Mouse (Mus musculus) CH12.LX (cell line): ENCODE measurements around the gene Bbof1. TPM values are rescaled to one million over a fixed set of nuclear protein-coding genes. Genes with fewer than 3 reads are reported as not detected.

Source experiments
- DNase-seq: peaks from one replicate; pipeline ENCODE4 v3.0.0-alpha.2; 2013; ENCODE audit errors: extremely low read depth
- H3K27ac ChIP-seq: 2 replicates; pipeline ENCODE4 v1.5.1; 2012; ENCODE audit warnings: low read depth, mild to moderate bottlenecking, control low read depth, moderate library complexity; ENCODE audit not compliant: insufficient read depth
- H3K27me3 ChIP-seq: replicated peaks from 2 replicates; pipeline ENCODE3; 2012; ENCODE audit warnings: inconsistent platforms
- H3K36me3 ChIP-seq, 2 experiments: replicated peaks in 1 of 2; 2 replicates each; pipeline versions ENCODE3 to v1.6.1; 2012; ENCODE audit warnings: inconsistent platforms in 1 of 2, low read length in 1 of 2, mild to moderate bottlenecking in 1 of 2, mixed read lengths in 1 of 2, moderate library complexity in 1 of 2; ENCODE audit not compliant: control insufficient read depth in 1 of 2, insufficient read depth in 1 of 2
- H3K4me1 ChIP-seq, 2 experiments: 2 replicates each; pipeline ENCODE4 v1.6.1; 2012; ENCODE audit warnings: inconsistent platforms in 1 of 2, moderate library complexity in 1 of 2; ENCODE audit not compliant: insufficient read depth in 2 of 2, control insufficient read depth in 1 of 2
- H3K4me2 ChIP-seq: 2 replicates; pipeline ENCODE4 v1.6.1; 2012; ENCODE audit warnings: low read depth, mild to moderate bottlenecking, control low read depth; ENCODE audit not compliant: poor library complexity, insufficient read depth, severe bottlenecking
- H3K4me3 ChIP-seq, 3 experiments: fragments of 150-350 bp in 1 of 3; sonication (generic) in 1 of 3; replicated peaks in 1 of 3; 2 replicates each; pipeline versions ENCODE3 to v1.5.1; 2011 to 2012; ENCODE audit warnings: low read depth in 2 of 3, low read length in 2 of 3, mild to moderate bottlenecking in 2 of 3, moderate library complexity in 2 of 3, control low read depth in 1 of 3, improper control_type of control experiment in 1 of 3, inconsistent platforms in 1 of 3, mixed read lengths in 1 of 3; ENCODE audit not compliant: poor library complexity in 1 of 3
- H3K79me2 ChIP-seq: replicated peaks from 2 replicates; pipeline ENCODE4 v1.6.1; 2012; ENCODE audit warnings: mild to moderate bottlenecking, moderate library complexity; ENCODE audit not compliant: control insufficient read depth, poor library complexity, insufficient read depth, severe bottlenecking; ENCODE audit errors: extremely low read depth
- H3K9ac ChIP-seq: 2 replicates; pipeline ENCODE4 v1.6.1; 2012; ENCODE audit warnings: low read depth, mild to moderate bottlenecking, control low read depth, moderate library complexity; ENCODE audit not compliant: insufficient read depth
- H3K9me3 ChIP-seq: replicated peaks from 2 replicates; pipeline ENCODE3; 2012; ENCODE audit warnings: low read length, inconsistent platforms, mixed read lengths
- CHD2 ChIP-seq: IDR thresholded peaks from 2 replicates; pipeline ENCODE4 v1.6.1; 2011; ENCODE audit warnings: low read length, improper control_type of control experiment
- CTCF ChIP-seq, 2 experiments: IDR thresholded peaks in 1 of 2; conservative IDR thresholded peaks in 1 of 2; 2 replicates each; pipeline ENCODE4 v1.5.1; 2011 to 2012; ENCODE audit warnings: low read depth in 2 of 2, low read length in 2 of 2, improper control_type of control experiment in 1 of 2, inconsistent platforms in 1 of 2, mild to moderate bottlenecking in 1 of 2, moderate library complexity in 1 of 2
- EP300 ChIP-seq: IDR thresholded peaks from 2 replicates; pipeline ENCODE4 v1.6.1; 2011; ENCODE audit warnings: low read length, improper control_type of control experiment
- ETS1 ChIP-seq: conservative IDR thresholded peaks from 2 replicates; pipeline ENCODE4 v1.6.1; 2012; ENCODE audit warnings: low read depth, mild to moderate bottlenecking, inconsistent platforms, low read length, improper control_type of control experiment, moderate library complexity
- GABPA ChIP-seq: IDR thresholded peaks from 2 replicates; pipeline ENCODE4 v1.6.1; 2012; ENCODE audit warnings: low read depth, low read length, improper control_type of control experiment, inconsistent platforms; ENCODE audit not compliant: insufficient replicate concordance
- HCFC1 ChIP-seq: IDR thresholded peaks from 2 replicates; pipeline ENCODE4 v1.6.1; 2012; ENCODE audit warnings: low read depth, mild to moderate bottlenecking, inconsistent platforms, low read length, improper control_type of control experiment
- IRF4 ChIP-seq: IDR thresholded peaks from 2 replicates; pipeline ENCODE4 v1.6.1; 2014; ENCODE audit warnings: low read depth, mild to moderate bottlenecking, inconsistent platforms, low read length, improper control_type of control experiment
- JUND ChIP-seq: conservative IDR thresholded peaks from 2 replicates; pipeline ENCODE4 v1.6.1; 2011; ENCODE audit warnings: low read depth, low read length, improper control_type of control experiment
- KAT2A ChIP-seq: IDR thresholded peaks from 2 replicates; pipeline ENCODE4 v1.6.1; 2012; ENCODE audit warnings: low read length, improper control_type of control experiment, inconsistent platforms; ENCODE audit not compliant: insufficient replicate concordance
- MAFK ChIP-seq: IDR thresholded peaks from 2 replicates; pipeline ENCODE4 v1.6.1; 2011; ENCODE audit warnings: low read length, improper control_type of control experiment; ENCODE audit not compliant: insufficient replicate concordance
- MAX ChIP-seq: IDR thresholded peaks from 2 replicates; pipeline ENCODE4 v1.6.1; 2011; ENCODE audit warnings: low read length, improper control_type of control experiment
- MAZ ChIP-seq: IDR thresholded peaks from 2 replicates; pipeline ENCODE4 v1.6.1; 2012; ENCODE audit warnings: low read depth, mild to moderate bottlenecking, inconsistent platforms, low read length, improper control_type of control experiment, moderate library complexity
- MEF2A ChIP-seq: IDR thresholded peaks from 2 replicates; pipeline ENCODE4 v1.6.1; 2014; ENCODE audit warnings: low read depth, mild to moderate bottlenecking, inconsistent platforms, low read length, improper control_type of control experiment, borderline replicate concordance
- MXI1 ChIP-seq: IDR thresholded peaks from 2 replicates; pipeline ENCODE4 v1.6.1; 2011; ENCODE audit warnings: mild to moderate bottlenecking, low read depth, low read length, improper control_type of control experiment
- MYC ChIP-seq: IDR thresholded peaks from 2 replicates; pipeline ENCODE4 v1.6.1; 2011; ENCODE audit warnings: low read depth, mild to moderate bottlenecking, improper control_type of control experiment, low read length
- NELFE ChIP-seq: IDR thresholded peaks from 2 replicates; pipeline ENCODE4 v1.6.1; 2011; ENCODE audit warnings: low read depth, low read length, improper control_type of control experiment
- NRF1 ChIP-seq: IDR thresholded peaks from 2 replicates; pipeline ENCODE4 v1.6.1; 2014; ENCODE audit warnings: low read depth, mild to moderate bottlenecking, inconsistent platforms, low read length, improper control_type of control experiment, moderate library complexity
- PAX5 ChIP-seq: IDR thresholded peaks from 2 replicates; pipeline ENCODE4 v1.6.1; 2012; ENCODE audit warnings: low read length, inconsistent platforms, mixed read lengths
- POLR2AphosphoS2 ChIP-seq: IDR thresholded peaks from 2 replicates; pipeline ENCODE4 v1.6.1; 2011; ENCODE audit warnings: low read depth, low read length, improper control_type of control experiment
- RAD21 ChIP-seq: IDR thresholded peaks from 2 replicates; pipeline ENCODE4 v1.6.1; 2011; ENCODE audit warnings: low read depth, mild to moderate bottlenecking, low read length, improper control_type of control experiment, moderate library complexity
- RCOR1 ChIP-seq: conservative IDR thresholded peaks from 2 replicates; pipeline ENCODE4 v1.6.1; 2012; ENCODE audit warnings: low read depth, mild to moderate bottlenecking, inconsistent platforms, low read length, improper control_type of control experiment
- TBP ChIP-seq: conservative IDR thresholded peaks from 2 replicates; pipeline ENCODE4 v1.6.1; 2011; ENCODE audit warnings: low read depth, low read length, improper control_type of control experiment
- TCF12 ChIP-seq: IDR thresholded peaks from 2 replicates; pipeline ENCODE4 v1.6.1; 2014; ENCODE audit warnings: low read depth, mild to moderate bottlenecking, inconsistent platforms, low read length, improper control_type of control experiment
- UBTF ChIP-seq: IDR thresholded peaks from 2 replicates; pipeline ENCODE4 v1.6.1; 2012; ENCODE audit warnings: low read depth, mild to moderate bottlenecking, inconsistent platforms, low read length, improper control_type of control experiment, moderate library complexity
- USF1 ChIP-seq: IDR thresholded peaks from 2 replicates; pipeline ENCODE4 v1.6.1; 2014; ENCODE audit warnings: low read depth, mild to moderate bottlenecking, inconsistent platforms, low read length, improper control_type of control experiment
- ZC3H11A ChIP-seq: IDR thresholded peaks from 2 replicates; pipeline ENCODE4 v1.6.1; 2012; ENCODE audit warnings: low read depth, mild to moderate bottlenecking, inconsistent platforms, low read length, improper control_type of control experiment
- ZKSCAN1 ChIP-seq: IDR thresholded peaks from 2 replicates; pipeline ENCODE4 v1.6.1; 2012; ENCODE audit warnings: low read depth, inconsistent platforms, low read length, improper control_type of control experiment, borderline replicate concordance
- ZMIZ1 ChIP-seq: IDR thresholded peaks from 2 replicates; pipeline ENCODE4 v1.6.1; 2012; ENCODE audit warnings: low read depth, mild to moderate bottlenecking, inconsistent platforms, low read length, improper control_type of control experiment
- ZNF384 ChIP-seq: IDR thresholded peaks from 2 replicates; pipeline ENCODE4 v1.6.1; 2012; ENCODE audit warnings: low read depth, low read length, improper control_type of control experiment, inconsistent platforms
- dilution Hi-C: fragments of 300-500 bp; cut with MboI; formaldehyde crosslinking; loops from 2 replicates; pipeline ENCODE4 v1.14.3; 2020; ENCODE audit warnings: low sequenced_read_pairs; ENCODE audit not compliant: extremely low pct_unique_long_range_greater_than_20kb, extremely low pct_ligation_motif_present
- in situ Hi-C: fragments of 300-500 bp; cut with MboI; formaldehyde crosslinking; loops from 3 replicates; pipeline ENCODE4 v1.14.3; 2019; ENCODE audit warnings: low sequenced_read_pairs, low pct_ligation_motif_present, low pct_unique_long_range_greater_than_20kb, mixed read lengths
- polyA plus RNA-seq: library from polyadenylated mRNA; unstranded; fragments of >175 nt; gene quantifications from 2 replicates; pipeline ENCODE4 v1.2.1, GENCODE M21; 2012; ENCODE audit warnings: low read depth; ENCODE audit not compliant: insufficient read length
- total RNA-seq, 2 experiments: library from RNA; depleted of rRNA; stranded (reverse); fragments of 300-350 nt in 1 of 2; fragments of >200 nt in 1 of 2; gene quantifications; 2 replicates each; pipeline ENCODE4 v1.2.3; 2012 to 2014

Bbof1 gene
- total and polyA plus RNA-seq, 3 experiments: 0.24 to 0.41 (median 0.34) TPM

DNA sequence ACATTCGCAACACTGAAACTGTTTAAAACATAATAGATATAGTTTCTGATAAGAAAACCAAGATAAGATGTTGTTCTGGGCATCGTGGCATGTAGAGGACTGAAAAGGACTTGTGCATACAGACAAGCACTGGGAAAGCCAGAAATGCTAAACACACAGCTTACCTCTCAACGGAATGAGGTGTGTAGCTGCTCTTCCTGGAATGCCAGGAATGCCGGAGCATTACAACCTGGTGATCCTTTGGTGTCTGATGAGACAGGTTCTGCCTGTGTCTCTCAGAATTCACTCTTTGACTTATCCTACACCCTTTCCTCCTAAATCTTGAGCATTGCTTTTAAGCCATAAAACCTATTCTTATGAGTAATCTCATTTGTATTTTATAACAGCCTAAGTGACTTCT, 33.7 kb downstream of the Bbof1 start:
- dilution Hi-C loops: no loop called here
- no peaks in the 10 kb centered on the region for H3K4me1 ChIP-seq
- no peaks in the 10 kb centered on the region for H3K79me2 ChIP-seq
- H3K4me2 ChIP-seq: no peak overlapping the region
- H3K9me3 ChIP-seq: no peaks in the 10 kb centered on the region
- H3K27ac ChIP-seq: no peak overlapping the region
- no peak for DNase-seq
- no peak overlapping the region for H3K9ac ChIP-seq
- in situ Hi-C loops: no loop called here
- no peak overlapping the region for H3K4me3 ChIP-seq
- H3K27me3 ChIP-seq: peaks cover 6% of the 10 kb centered on the region
- H3K36me3 ChIP-seq: no peaks in the 10 kb centered on the region
- TF ChIP-seq MXI1 (no peak), RCOR1 (no peak), MEF2A (no peak), MAX (no peak), EP300 (no peak), NRF1 (no peak), ZNF384 (no peak), POLR2AphosphoS2 (no peak), IRF4 (no peak), TCF12 (no peak), MYC (no peak), JUND (no peak), ZKSCAN1 (no peak), CHD2 (no peak), RAD21 (no peak), MAFK (no peak), KAT2A (no peak), CTCF (conservative IDR thresholded peaks at IDR 0.05 in 1 of 2, IDR thresholded peaks at IDR 0.05 in 1 of 2; ENCODE audit: low read depth in 2 of 2, low read length in 2 of 2) (no peak), ZC3H11A (no peak), ETS1 (no peak)
- TF ChIP-seq, all 38 proteins: peak for 0

DNA sequence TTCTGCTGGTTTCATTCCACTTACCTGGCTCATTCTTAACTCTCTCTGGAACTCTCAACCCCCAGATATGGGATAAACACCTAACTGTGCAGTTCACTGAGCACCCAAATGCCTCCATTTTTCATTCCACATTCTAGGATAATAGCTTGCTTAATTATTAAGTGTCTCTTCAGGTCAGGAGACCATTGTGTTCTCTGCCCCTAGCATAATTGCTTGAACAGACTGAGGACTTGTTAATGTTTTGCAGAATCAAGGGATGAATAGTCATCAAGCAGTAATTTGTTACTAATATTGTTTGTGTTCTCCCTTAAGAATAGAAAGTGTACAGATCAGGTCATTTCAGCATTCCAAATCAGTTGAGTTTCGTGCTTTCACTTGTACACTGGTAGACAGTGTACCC, 38.5 kb downstream of the Bbof1 start:
- Histone ChIP-seq H3K4me1 (peaks cover 0 to 11% of the 10 kb centered on the region in 2 experiments; a peak in 2 of 4 replicates), H3K27me3 (peaks cover 6% of the 10 kb centered on the region), H3K36me3 (no peaks in the 10 kb centered on the region), H3K4me2 (no peak overlapping the region), H3K79me2 (peaks cover 7% of the 10 kb centered on the region), H3K9me3 (no peaks in the 10 kb centered on the region), H3K27ac (no peak overlapping the region), H3K9ac (no peak overlapping the region), H3K4me3 (no peak overlapping the region)
- in situ Hi-C loops: no loop called here
- dilution Hi-C loops: no loop called here
- no peak for DNase-seq
- TF ChIP-seq MAZ (no peak), NRF1 (no peak), IRF4 (no peak), MYC (no peak), NELFE (no peak), ZKSCAN1 (no peak), HCFC1 (no peak), GABPA (no peak), ZMIZ1 (no peak), TBP (no peak), JUND (no peak), EP300 (no peak), KAT2A (no peak), PAX5 (no peak), UBTF (no peak), USF1 (no peak), RCOR1 (no peak)
